Mouse (Mus musculus) cerebellum, adult 9-11 months (tissue): ENCODE data around the gene Spic.
"Not testable (repeated sequence)": the region's sequence is repeated elsewhere in the genome, so short reads cannot be mapped to it uniquely, and the experiment has no call there.

Experiments
- DNase-seq: peaks from one replicate; pipeline ENCODE4 v3.0.0; 2022

The Spic gene

GRCm38 (mm10) chr10:88684925-88685324 is at the start of gene Spic:
Gene Spic, minus strand, starts transcription at chr10:88685015.
- DNase-seq = no peak

- no peak for DNase-seq
These were observed 47.5 kb upstream of the Spic start for GRCm38 (mm10) chr10:88732309-88732622.

GRCm38 (mm10) chr10:88731496-88732308 is 46.9 kb upstream of the Spic start:
- DNase-seq = no peak

- DNase-seq = peak; percentile 92
These were observed 46.0 kb upstream of the Spic start, which contains the start of gene Arl1 for GRCm38 (mm10) chr10:88730571-88731495. Gene Arl1, plus strand, starts transcription at chr10:88730858.

GRCm38 (mm10) chr10:88728166-88728565 is 43.4 kb upstream of the Spic start:
- DNase-seq = no peak

- DNase-seq = no peak
These were observed 42.3 kb upstream of the Spic start for GRCm38 (mm10) chr10:88727128-88727527.

GRCm38 (mm10) chr10:88725343-88725742 is 40.5 kb upstream of the Spic start:
- DNase-seq = no peak

- no peak for DNase-seq
These were observed 34.8 kb upstream of the Spic start for GRCm38 (mm10) chr10:88719618-88720017.

- DNase-seq = no peak
These were observed 32.9 kb upstream of the Spic start for GRCm38 (mm10) chr10:88717756-88718025.

GRCm38 (mm10) chr10:88716986-88717755 is 32.4 kb upstream of the Spic start:
- no peak for DNase-seq

GRCm38 (mm10) chr10:88715621-88716020 is 30.8 kb upstream of the Spic start:
- no peak for DNase-seq

- no peak for DNase-seq
These were observed 29.9 kb upstream of the Spic start for GRCm38 (mm10) chr10:88714744-88715143.

- DNase-seq = no peak
These were observed 27.5 kb upstream of the Spic start for GRCm38 (mm10) chr10:88712359-88712758.

GRCm38 (mm10) chr10:88708671-88709523 is 24.1 kb upstream of the Spic start:
- DNase-seq = no peak

GRCm38 (mm10) chr10:88700938-88701337 is 16.1 kb upstream of the Spic start:
- DNase-seq = no peak

GRCm38 (mm10) chr10:88682904-88683563 is 1.8 kb downstream of the Spic start:
- DNase-seq = no peak

GRCm38 (mm10) chr10:88672825-88673224 is 12.0 kb downstream of the Spic start:
- no peak for DNase-seq

GRCm38 (mm10) chr10:88672123-88672522 is 12.7 kb downstream of the Spic start:
- no peak for DNase-seq

GRCm38 (mm10) chr10:88669719-88670118 is 15.1 kb downstream of the Spic start:
- DNase-seq = no peak

GRCm38 (mm10) chr10:88663856-88664255 is 21.0 kb downstream of the Spic start:
- not testable (repeated sequence) for DNase-seq

GRCm38 (mm10) chr10:88658918-88659317 is 25.9 kb downstream of the Spic start:
- no peak for DNase-seq

GRCm38 (mm10) chr10:88645448-88645847 is 39.4 kb downstream of the Spic start:
- DNase-seq = no peak
